Mouse (Mus musculus): ENCODE measurements around the gene Uqcrh. TPM values are rescaled to one million over a fixed set of nuclear protein-coding genes. Genes with fewer than 3 reads are reported as not detected.
A peak's percentile ranks its signal among the peaks of the same experiment; 100 is the strongest.

The Uqcrh gene
- 385 TPM in 2 replicates for polyA plus RNA-seq (2014; fragmentation: Nextera tagmentation; extraction: Ambion mirVana)

DNA sequence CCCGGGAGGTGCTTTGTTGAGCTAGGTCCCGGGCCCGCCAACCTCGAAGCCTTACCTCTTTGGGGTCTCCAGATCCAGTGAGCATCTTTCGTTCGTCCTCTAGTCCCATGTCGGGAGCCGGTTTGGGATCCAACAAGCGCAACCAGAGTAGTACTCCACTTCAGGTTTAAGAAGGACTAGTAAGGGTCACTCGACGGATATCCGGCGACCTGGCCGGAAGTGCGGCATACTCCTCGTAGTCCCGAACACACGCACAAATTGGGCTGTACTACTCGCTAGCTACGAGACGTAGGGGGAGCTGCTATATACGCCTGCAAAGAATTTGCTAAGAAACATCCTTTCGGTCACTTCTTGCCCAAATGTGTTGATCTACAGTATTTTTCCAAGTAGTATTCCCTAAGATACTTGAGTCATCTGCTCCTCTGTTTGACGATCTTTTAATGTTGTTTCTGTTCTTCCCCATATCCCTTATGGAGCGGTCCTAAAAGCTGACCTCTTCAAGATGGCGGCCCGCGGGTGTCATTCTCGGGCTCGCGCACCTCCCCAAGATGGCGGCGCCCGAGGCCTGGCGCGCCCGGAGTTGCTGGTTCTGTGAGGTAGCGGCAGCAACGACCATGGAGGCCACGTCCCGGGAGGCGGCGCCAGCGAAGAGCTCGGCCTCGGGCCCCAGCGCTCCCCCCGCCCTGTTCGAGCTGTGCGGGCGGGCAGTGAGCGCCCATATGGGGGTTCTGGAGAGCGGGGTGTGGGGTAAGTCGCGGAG is at the start of gene Uqcrh, which contains the start of gene Lrrc41:
Gene Uqcrh, minus strand, starts transcription at position 211 of the 760 bp plus-strand sequence.
Gene Lrrc41, plus strand, starts transcription at position 409 of the 760 bp plus-strand sequence.
- H3K4me1 ChIP-seq (replicated peaks; ENCODE audit: control insufficient read depth, insufficient read depth, low read length) = peaks cover 8% of the 10 kb centered on the region; the same call in 1 of the 2 replicates
- peak; percentile 98 for DNase-seq (ENCODE audit: low spot score)
- H3K36me3 ChIP-seq (ENCODE audit: control insufficient read depth, insufficient read depth, low read length) = no peaks in the 10 kb centered on the region
- peak within 1 kb of the TSS; percentile 95 for H3K4me3 ChIP-seq (ENCODE audit: low read depth, low read length)
- peak within 1 kb of the TSS; percentile 98 for H3K9ac ChIP-seq (ENCODE audit: low read length)
- no peaks in the 10 kb centered on the region for H3K27me3 ChIP-seq (ENCODE audit: control insufficient read depth, insufficient read depth, low read length)
- peak within 1 kb of the TSS; percentile 95 for H3K27ac ChIP-seq (ENCODE audit: low read depth, low read length)
- ATAC-seq (replicated peaks; ENCODE audit: low FRiP score) = peak; percentile 93
- no peaks in the 10 kb centered on the region for H3K9me3 ChIP-seq (ENCODE audit: control insufficient read depth, low read length)
- H3K4me2 ChIP-seq (ENCODE audit: low read depth, low read length, severe bottlenecking) = peak within 1 kb of the TSS; percentile 86
- under 1% methylated on average over 55 of the region's 55 CpGs for WGBS

DNA sequence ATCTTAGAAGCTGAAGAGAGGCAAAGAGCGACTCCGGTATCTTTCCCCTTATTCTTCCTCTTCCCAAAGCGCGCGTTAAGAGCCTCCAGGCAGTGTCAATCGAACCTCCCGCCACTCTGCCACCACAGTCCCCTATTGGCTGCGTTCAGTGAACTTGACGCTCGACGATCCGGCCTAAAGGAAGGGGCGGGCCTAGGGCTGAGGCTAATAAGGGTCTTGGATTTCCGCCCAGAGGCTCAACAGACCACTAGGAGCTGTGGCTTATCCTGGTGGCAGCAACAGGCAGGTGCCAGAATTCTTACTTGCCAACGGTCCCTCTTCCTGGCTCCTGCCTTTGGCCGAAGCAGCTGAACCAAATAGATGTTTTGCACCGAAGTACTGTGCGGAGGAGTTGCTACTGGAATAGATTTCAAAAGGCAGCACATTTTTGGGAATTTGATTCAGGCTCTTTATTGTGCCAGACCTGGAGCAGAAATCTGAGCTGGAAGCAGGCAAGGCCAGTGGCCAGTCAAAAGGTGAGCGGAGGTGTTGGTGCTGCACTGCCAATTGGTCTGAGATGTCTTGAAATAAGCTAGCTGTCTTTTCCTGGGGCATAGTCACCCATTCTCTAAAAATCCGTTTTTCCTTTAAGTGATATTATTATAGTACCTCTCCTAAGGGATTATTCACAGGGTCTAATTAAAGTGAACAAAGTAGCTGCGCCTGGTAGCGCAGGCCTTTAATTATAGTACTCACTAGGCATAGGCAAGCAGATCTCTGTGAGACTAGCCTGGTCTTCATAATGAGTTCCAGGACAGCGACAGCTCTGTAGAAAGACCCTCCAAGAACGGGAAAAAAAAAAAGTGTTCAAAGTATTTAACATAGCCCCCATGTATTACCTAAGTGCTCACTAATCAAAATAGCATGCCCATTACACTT is 49.0 kb upstream of the Uqcrh start, which contains the start of the genes Rad54l and Pomgnt1:
Gene Rad54l, minus strand, starts transcription at position 89 of the 918 bp plus-strand sequence.
Gene Pomgnt1, plus strand, starts transcription at position 239 of the 918 bp plus-strand sequence.
- 4% methylated on average over 24 of the region's 24 CpGs for WGBS
- DNase-seq (ENCODE audit: low spot score) (peak; percentile 94), ATAC-seq (replicated peaks; ENCODE audit: low FRiP score) (peak; percentile 99)
- H3K36me3 ChIP-seq (ENCODE audit: control insufficient read depth, insufficient read depth, low read length) = peaks cover 5% of the 10 kb centered on the region; the same call in 1 of the 2 replicates
- no peaks in the 10 kb centered on the region for H3K27me3 ChIP-seq (ENCODE audit: control insufficient read depth, insufficient read depth, low read length)
- H3K4me3 ChIP-seq (ENCODE audit: low read depth, low read length) = peak within 1 kb of the TSS; percentile 64
- no peaks in the 10 kb centered on the region for H3K9me3 ChIP-seq (ENCODE audit: control insufficient read depth, low read length)
- H3K4me1 ChIP-seq (replicated peaks; ENCODE audit: control insufficient read depth, insufficient read depth, low read length) = peaks cover 2% of the 10 kb centered on the region; the same call in 1 of the 2 replicates
- H3K4me2 ChIP-seq (ENCODE audit: low read depth, low read length, severe bottlenecking) = peak within 1 kb of the TSS; percentile 77
- peak within 1 kb of the TSS; percentile 62 for H3K9ac ChIP-seq (ENCODE audit: low read length)
- H3K27ac ChIP-seq (ENCODE audit: low read depth, low read length) = no peak within 1 kb of the TSS; the same call in 1 of the 2 replicates

DNA sequence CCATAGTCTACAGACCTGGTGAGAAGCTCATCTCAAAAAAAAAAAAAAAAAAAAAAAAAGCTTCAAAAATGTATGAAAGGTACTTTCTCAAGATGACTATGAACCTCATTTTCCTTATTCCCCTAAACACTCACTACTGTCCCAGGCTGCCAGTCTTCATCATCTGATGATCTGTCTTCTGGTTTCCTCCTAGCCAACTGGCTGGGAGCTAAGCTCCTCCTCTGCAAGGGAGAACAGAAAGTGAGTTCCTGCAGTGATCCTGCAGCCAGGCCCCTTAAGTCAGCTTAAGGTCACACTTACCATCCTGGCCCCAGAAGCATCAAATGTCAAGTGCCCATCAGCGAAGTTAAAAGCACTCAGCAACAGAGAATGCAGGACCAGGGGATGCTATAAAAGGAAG is 47.9 kb upstream of the Uqcrh start:
- no peak for ATAC-seq (replicated peaks; ENCODE audit: low FRiP score)
- Histone ChIP-seq H3K4me2 (ENCODE audit: low read depth, low read length, severe bottlenecking) (peak overlapping the region; percentile 77), H3K27me3 (ENCODE audit: control insufficient read depth, insufficient read depth, low read length) (no peaks in the 10 kb centered on the region), H3K36me3 (ENCODE audit: control insufficient read depth, insufficient read depth, low read length) (peaks cover 5% of the 10 kb centered on the region; the same call in 1 of the 2 replicates), H3K27ac (ENCODE audit: low read depth, low read length) (no peak overlapping the region), H3K9me3 (ENCODE audit: control insufficient read depth, low read length) (no peaks in the 10 kb centered on the region), H3K4me1 (replicated peaks; ENCODE audit: control insufficient read depth, insufficient read depth, low read length) (peaks cover 2% of the 10 kb centered on the region; the same call in 1 of the 2 replicates), H3K9ac (ENCODE audit: low read length) (peak overlapping the region; percentile 62), H3K4me3 (ENCODE audit: low read depth, low read length) (peak overlapping the region; percentile 64)
- WGBS = 0% methylated on average over 1 of the region's 1 CpGs
- no peak for DNase-seq (ENCODE audit: low spot score)

DNA sequence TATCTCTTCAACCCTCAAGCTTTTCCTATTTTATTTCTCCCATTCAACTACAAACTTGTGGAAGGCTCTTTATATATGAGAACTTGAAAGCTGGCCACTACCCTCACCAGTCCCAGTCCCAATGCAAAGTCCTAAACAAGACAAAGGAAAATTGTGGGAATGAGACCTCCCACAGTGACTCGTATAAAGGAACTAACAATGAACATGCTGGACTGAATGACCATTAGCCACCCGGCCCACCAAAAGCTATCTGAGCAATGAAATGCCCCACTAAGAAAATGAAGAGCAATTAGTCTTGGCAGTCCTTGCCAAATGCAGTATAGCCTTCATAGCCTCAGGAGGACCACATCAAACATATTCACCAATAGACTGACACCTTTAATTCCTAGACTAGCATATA is 36.6 kb upstream of the Uqcrh start:
- H3K27ac ChIP-seq (ENCODE audit: low read depth, low read length) = no peak overlapping the region
- H3K27me3 ChIP-seq (ENCODE audit: control insufficient read depth, insufficient read depth, low read length) = no peaks in the 10 kb centered on the region
- H3K9ac ChIP-seq (ENCODE audit: low read length) = no peak overlapping the region
- H3K4me2 ChIP-seq (ENCODE audit: low read depth, low read length, severe bottlenecking) = no peak overlapping the region
- no peaks in the 10 kb centered on the region for H3K9me3 ChIP-seq (ENCODE audit: control insufficient read depth, low read length)
- H3K36me3 ChIP-seq (ENCODE audit: control insufficient read depth, insufficient read depth, low read length) = peaks cover 5% of the 10 kb centered on the region
- no peak for ATAC-seq (replicated peaks; ENCODE audit: low FRiP score)
- H3K4me1 ChIP-seq (replicated peaks; ENCODE audit: control insufficient read depth, insufficient read depth, low read length) = no peaks in the 10 kb centered on the region
- DNase-seq (ENCODE audit: low spot score) = no peak
- 58% methylated on average over 2 of the region's 2 CpGs for WGBS
- H3K4me3 ChIP-seq (ENCODE audit: low read depth, low read length) = no peak overlapping the region

DNA sequence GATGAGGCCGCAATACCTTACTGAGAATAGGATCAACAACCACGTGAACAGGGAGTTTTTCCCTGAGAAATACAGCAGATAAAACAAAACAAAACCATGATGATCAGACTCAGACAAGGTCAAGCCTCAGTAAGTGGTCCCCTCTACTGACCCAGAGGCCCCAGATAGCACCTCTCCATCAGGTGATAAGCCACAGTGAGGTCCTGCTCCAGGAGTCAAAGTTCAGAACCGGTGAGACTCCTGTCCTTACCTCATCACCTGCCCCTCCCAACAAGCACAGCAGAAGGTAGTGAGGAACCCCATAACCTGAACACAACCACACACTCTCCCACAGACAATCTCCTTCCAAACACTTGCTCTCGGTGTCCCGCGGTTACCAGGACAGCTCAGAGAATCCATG is 35.8 kb upstream of the Uqcrh start:
- H3K4me1 ChIP-seq (replicated peaks; ENCODE audit: control insufficient read depth, insufficient read depth, low read length) = no peaks in the 10 kb centered on the region
- no peak for ATAC-seq (replicated peaks; ENCODE audit: low FRiP score)
- H3K4me2 ChIP-seq (ENCODE audit: low read depth, low read length, severe bottlenecking) = no peak overlapping the region
- H3K9ac ChIP-seq (ENCODE audit: low read length) = no peak overlapping the region
- H3K9me3 ChIP-seq (ENCODE audit: control insufficient read depth, low read length) = no peaks in the 10 kb centered on the region
- no peak overlapping the region for H3K27ac ChIP-seq (ENCODE audit: low read depth, low read length)
- H3K36me3 ChIP-seq (ENCODE audit: control insufficient read depth, insufficient read depth, low read length) = peaks cover 5% of the 10 kb centered on the region
- WGBS = 94% methylated on average over 6 of the region's 6 CpGs
- H3K4me3 ChIP-seq (ENCODE audit: low read depth, low read length) = no peak overlapping the region
- no peaks in the 10 kb centered on the region for H3K27me3 ChIP-seq (ENCODE audit: control insufficient read depth, insufficient read depth, low read length)
- DNase-seq (ENCODE audit: low spot score) = no peak

DNA sequence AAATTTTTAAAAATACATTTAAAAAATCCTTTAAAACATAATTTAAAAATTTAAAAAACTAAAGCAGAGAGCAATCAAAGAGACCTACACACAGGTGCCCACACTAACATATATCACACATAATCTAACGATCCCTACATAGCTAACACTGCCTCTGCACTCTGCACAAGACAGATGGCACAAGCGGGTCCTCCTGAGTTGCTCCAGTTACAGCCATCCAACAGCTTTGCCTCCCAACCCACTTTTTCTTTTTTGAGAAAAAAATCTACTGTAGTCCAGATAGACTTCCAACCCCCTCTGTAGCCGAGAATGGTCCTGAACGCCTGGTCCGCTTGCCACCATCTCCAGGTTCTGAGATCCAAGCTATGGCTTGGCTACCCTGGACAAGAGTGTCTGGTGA is 30.4 kb upstream of the Uqcrh start:
- Histone ChIP-seq H3K9ac (ENCODE audit: low read length) (no peak overlapping the region), H3K27ac (ENCODE audit: low read depth, low read length) (no peak overlapping the region), H3K36me3 (ENCODE audit: control insufficient read depth, insufficient read depth, low read length) (peaks cover 7% of the 10 kb centered on the region), H3K4me1 (replicated peaks; ENCODE audit: control insufficient read depth, insufficient read depth, low read length) (no peaks in the 10 kb centered on the region), H3K4me2 (ENCODE audit: low read depth, low read length, severe bottlenecking) (no peak overlapping the region), H3K9me3 (ENCODE audit: control insufficient read depth, low read length) (no peaks in the 10 kb centered on the region), H3K4me3 (ENCODE audit: low read depth, low read length) (no peak overlapping the region), H3K27me3 (ENCODE audit: control insufficient read depth, insufficient read depth, low read length) (no peaks in the 10 kb centered on the region)
- ATAC-seq (replicated peaks; ENCODE audit: low FRiP score) (no peak), DNase-seq (ENCODE audit: low spot score) (no peak)
- WGBS = 96% methylated on average over 5 of the region's 5 CpGs

DNA sequence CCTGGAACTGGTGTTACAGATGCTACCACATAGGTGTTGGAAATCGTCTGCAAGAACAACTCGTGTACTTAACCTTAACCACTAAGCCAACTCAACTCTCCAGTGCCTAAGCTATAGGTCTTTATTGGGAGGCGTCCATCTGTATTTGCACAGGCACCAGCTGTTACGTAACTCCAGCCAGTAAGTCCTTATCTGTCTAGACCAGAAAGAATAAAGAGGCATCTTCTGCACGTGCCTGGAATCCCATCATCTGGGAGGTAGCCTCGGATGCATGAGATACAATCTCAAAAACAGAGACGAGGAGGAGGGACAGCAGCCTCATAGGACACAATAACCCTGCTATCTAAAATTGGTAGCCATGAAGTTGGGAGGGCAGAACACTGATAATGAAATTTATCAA is 26.1 kb upstream of the Uqcrh start:
- Histone ChIP-seq H3K27ac (ENCODE audit: low read depth, low read length) (no peak overlapping the region), H3K27me3 (ENCODE audit: control insufficient read depth, insufficient read depth, low read length) (no peaks in the 10 kb centered on the region), H3K4me3 (ENCODE audit: low read depth, low read length) (no peak overlapping the region), H3K36me3 (ENCODE audit: control insufficient read depth, insufficient read depth, low read length) (peaks cover 25% of the 10 kb centered on the region), H3K9ac (ENCODE audit: low read length) (no peak overlapping the region), H3K4me2 (ENCODE audit: low read depth, low read length, severe bottlenecking) (no peak overlapping the region), H3K9me3 (ENCODE audit: control insufficient read depth, low read length) (no peaks in the 10 kb centered on the region), H3K4me1 (replicated peaks; ENCODE audit: control insufficient read depth, insufficient read depth, low read length) (no peaks in the 10 kb centered on the region)
- DNase-seq (ENCODE audit: low spot score) (no peak), ATAC-seq (replicated peaks; ENCODE audit: low FRiP score) (no peak)
- 89% methylated on average over 7 of the region's 7 CpGs for WGBS

DNA sequence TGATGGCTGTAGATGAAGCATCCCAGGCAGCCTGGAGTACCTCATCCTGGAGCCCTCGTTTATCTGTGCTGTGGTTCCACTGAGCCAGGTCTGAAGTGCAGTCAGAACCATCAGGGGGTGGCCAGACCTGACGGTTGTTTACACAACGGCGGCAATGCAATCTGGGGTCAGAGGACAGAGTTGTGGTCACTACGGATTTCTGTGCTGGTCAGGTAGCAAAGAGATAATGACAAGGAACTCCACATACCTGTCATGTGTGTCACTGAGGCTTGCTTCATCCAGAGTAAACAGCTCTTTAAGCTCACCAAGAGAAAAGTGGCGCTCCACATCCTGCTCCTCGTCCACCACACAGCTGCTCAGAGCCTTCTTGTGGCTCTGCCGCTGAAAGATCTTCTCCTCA is 22.3 kb upstream of the Uqcrh start:
- H3K9ac ChIP-seq (ENCODE audit: low read length) = no peak overlapping the region
- H3K27me3 ChIP-seq (ENCODE audit: control insufficient read depth, insufficient read depth, low read length) = no peaks in the 10 kb centered on the region
- ATAC-seq (replicated peaks; ENCODE audit: low FRiP score) (no peak), DNase-seq (ENCODE audit: low spot score) (no peak)
- H3K4me1 ChIP-seq (replicated peaks; ENCODE audit: control insufficient read depth, insufficient read depth, low read length) = no peaks in the 10 kb centered on the region
- WGBS = 92% methylated on average over 8 of the region's 8 CpGs
- H3K4me3 ChIP-seq (ENCODE audit: low read depth, low read length) = no peak overlapping the region
- H3K4me2 ChIP-seq (ENCODE audit: low read depth, low read length, severe bottlenecking) = no peak overlapping the region
- H3K9me3 ChIP-seq (ENCODE audit: control insufficient read depth, low read length) = no peaks in the 10 kb centered on the region
- peaks cover 23% of the 10 kb centered on the region for H3K36me3 ChIP-seq (ENCODE audit: control insufficient read depth, insufficient read depth, low read length)
- no peak overlapping the region for H3K27ac ChIP-seq (ENCODE audit: low read depth, low read length)
